Mouse (Mus musculus) forebrain, embryonic 15.5 days (tissue): ENCODE data around the gene Atf6b. TPM values are rescaled to one million over a fixed set of nuclear protein-coding genes. Genes with fewer than 3 reads are reported as not detected.

Experiments
- ATAC-seq: fragments of 200-750 bp; cut with Nextera tagmentation; replicated peaks from 2 replicates; pipeline ENCODE4 v1.8.0; 2017; ENCODE audit warnings: mild to moderate bottlenecking, moderate TSS enrichment, moderate library complexity
- H3K27ac ChIP-seq: fragments of 300-500 bp; sonication (generic); replicated peaks from 2 replicates; pipeline ENCODE4 v1.5.1; 2015; ENCODE audit warnings: mild to moderate bottlenecking, inconsistent platforms
- H3K27me3 ChIP-seq: fragments of 300-500 bp; sonication (generic); 2 replicates; pipeline ENCODE4 v1.6.1; 2015; ENCODE audit warnings: inconsistent platforms
- H3K36me3 ChIP-seq: fragments of 300-500 bp; sonication (generic); 2 replicates; pipeline ENCODE4 v1.6.1; 2015; ENCODE audit warnings: mild to moderate bottlenecking, inconsistent platforms
- H3K4me1 ChIP-seq: fragments of 300-500 bp; sonication (generic); 2 replicates; pipeline ENCODE4 v1.6.1; 2015; ENCODE audit warnings: inconsistent platforms
- H3K4me2 ChIP-seq: fragments of 300-500 bp; sonication (generic); replicated peaks from 2 replicates; pipeline ENCODE4 v1.6.1; 2015; ENCODE audit warnings: mild to moderate bottlenecking, inconsistent platforms
- H3K4me3 ChIP-seq: fragments of 300-500 bp; sonication (generic); 2 replicates; pipeline ENCODE4 v1.5.1; 2015; ENCODE audit warnings: mild to moderate bottlenecking, inconsistent platforms
- H3K9ac ChIP-seq: fragments of 300-500 bp; sonication (generic); replicated peaks from 2 replicates; pipeline ENCODE4 v1.6.1; 2015; ENCODE audit warnings: mild to moderate bottlenecking, inconsistent platforms
- H3K9me3 ChIP-seq: fragments of 300-500 bp; sonication (generic); 2 replicates; pipeline ENCODE4 v1.6.1; 2016; ENCODE audit warnings: inconsistent platforms
- WGBS: fragments of 180-500 bp; shearing (Covaris S2); methylation state at CpG from one replicate; pipeline ENCODE4 v1.1.7; 2015; ENCODE audit warnings: mixed read lengths; 5-methylcytosine and 5-hydroxymethylcytosine counted together
- polyA plus RNA-seq: library from polyadenylated mRNA; unstranded; fragments of >200 nt; fragmentation: Nextera tagmentation; extraction: Ambion mirVana; gene quantifications from 2 replicates; pipeline ENCODE4 v1.2.1, GENCODE M21; 2015

Atf6b gene
- polyA plus RNA-seq, 1 experiment from 2014 or later, result 112 TPM

DNA sequence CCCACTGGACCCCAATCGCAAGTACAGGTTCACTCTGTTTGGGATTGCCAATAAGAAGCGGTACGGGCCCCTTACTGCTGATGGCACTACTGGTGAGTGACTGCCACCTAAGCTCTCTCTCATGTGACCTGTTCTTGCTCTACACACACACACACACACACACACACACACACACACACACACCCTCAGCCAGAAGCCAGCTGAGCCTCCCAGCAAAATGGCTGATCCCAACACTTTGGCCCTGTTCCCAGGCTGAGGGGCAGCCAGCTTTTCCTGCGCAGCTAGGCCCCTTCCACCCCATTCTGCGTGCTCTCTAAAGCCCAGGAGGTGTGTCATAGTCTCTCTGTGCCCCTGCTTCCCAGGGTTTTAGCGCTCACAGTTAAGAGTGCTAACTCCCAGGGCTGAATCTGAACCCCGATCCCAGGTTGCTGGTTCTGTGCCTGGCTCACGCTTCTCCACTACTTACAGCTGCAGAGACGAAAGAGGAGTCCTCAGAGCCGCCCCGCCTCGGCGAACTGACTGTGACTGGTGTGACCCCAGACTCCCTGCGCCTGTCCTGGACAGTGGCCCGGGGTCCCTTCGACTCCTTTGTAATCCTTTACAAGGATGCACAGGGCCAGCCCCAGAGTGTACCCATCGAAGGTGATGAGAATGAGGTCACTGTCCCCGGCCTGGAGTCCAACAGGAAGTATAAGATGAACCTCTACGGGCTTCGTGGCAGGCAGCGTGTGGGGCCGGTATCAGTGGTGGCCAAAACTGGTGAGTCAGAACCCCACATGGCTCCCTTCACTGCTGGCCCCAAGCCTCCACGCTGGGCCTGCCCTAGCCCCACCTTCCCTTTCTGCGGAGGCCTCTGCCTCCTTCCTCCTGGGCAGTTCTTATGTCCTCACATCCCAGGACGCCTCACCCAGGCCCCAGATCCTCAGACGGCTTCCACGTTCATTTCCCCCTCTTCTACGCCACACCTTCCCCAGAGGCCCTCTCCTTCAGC is 38.5 kb downstream of the Atf6b start:
- H3K36me3 ChIP-seq, result no peaks in the 10 kb centered on the region
- no peak overlapping the region for H3K4me2 ChIP-seq
- H3K4me3 ChIP-seq, result no peak overlapping the region
- 0 out of 2 replicates have a peak, but pooled peaks have one; percentile 32 for ATAC-seq
- no peak overlapping the region for H3K9ac ChIP-seq
- no peaks in the 10 kb centered on the region for H3K9me3 ChIP-seq
- H3K27me3 ChIP-seq, result no peaks in the 10 kb centered on the region
- no peak overlapping the region for H3K27ac ChIP-seq
- H3K4me1 ChIP-seq, result peaks cover 8% of the 10 kb centered on the region; the same call in 1 of the 2 replicates
- WGBS, result 82% methylated on average over 28 of the region's 28 CpGs

DNA sequence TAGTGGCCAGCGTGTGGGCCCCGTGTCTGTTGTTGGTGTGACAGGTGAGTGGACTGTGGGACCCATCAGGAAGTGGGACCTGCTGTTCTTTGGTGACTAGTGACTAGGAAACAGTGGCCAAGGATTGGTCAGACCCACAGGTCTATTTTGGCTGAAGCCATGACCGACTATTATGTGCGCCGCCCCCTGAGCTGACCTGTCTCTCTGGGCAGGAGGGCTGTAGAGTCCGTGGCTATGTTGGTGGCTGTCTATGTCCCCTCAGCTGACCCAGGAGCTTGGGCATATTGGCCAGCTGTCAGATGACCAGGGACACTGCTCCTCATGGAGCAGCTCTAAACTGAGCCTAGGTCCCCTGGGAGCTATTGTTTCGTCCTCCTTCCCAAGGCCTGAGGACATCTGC is 41.9 kb downstream of the Atf6b start:
- Histone ChIP-seq H3K9ac (no peak overlapping the region), H3K4me3 (no peak overlapping the region), H3K4me2 (no peak overlapping the region), H3K4me1 (peaks cover 8% of the 10 kb centered on the region; the same call in 1 of the 2 replicates), H3K27me3 (no peaks in the 10 kb centered on the region), H3K36me3 (no peaks in the 10 kb centered on the region), H3K9me3 (no peaks in the 10 kb centered on the region), H3K27ac (no peak overlapping the region)
- ATAC-seq, result no peak
- 94% methylated on average over 7 of the region's 7 CpGs for WGBS

- WGBS, result 79% methylated on average over 4 of the region's 4 CpGs
- ATAC-seq, result no peak
- H3K4me2 ChIP-seq, result no peak overlapping the region
Measured at GRCm38 (mm10) chr17:34690458-34690857, 43.5 kb downstream of the Atf6b start.

DNA sequence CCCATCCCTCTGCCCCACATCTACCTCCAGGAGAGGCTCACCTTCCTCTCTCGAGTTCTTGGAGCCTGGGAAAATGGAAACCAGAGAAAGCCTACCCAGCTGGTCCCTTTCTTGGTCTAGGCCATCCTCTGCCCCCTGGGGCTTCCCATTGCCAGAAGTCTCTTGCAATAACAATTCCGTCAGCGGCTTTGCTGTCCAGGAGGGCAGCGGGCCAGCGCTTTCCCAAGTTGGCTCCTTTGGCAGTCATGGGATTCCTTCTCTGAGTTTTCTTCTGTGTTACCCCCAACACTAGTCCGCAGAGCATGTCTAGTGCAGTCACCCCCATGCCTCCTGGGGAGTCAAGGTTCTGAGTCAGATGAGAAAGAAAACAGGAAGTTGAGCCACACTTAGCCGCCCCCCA is 46.0 kb downstream of the Atf6b start:
- no peaks in the 10 kb centered on the region for H3K9me3 ChIP-seq
- H3K36me3 ChIP-seq, result no peaks in the 10 kb centered on the region
- H3K27me3 ChIP-seq, result no peaks in the 10 kb centered on the region
- no peak for ATAC-seq
- 64% methylated on average over 7 of the region's 7 CpGs for WGBS
- H3K9ac ChIP-seq, result no peak overlapping the region
- no peaks in the 10 kb centered on the region for H3K4me1 ChIP-seq
- no peak overlapping the region for H3K27ac ChIP-seq
- H3K4me3 ChIP-seq, result no peak overlapping the region
- no peak overlapping the region for H3K4me2 ChIP-seq

More at GRCm38 (mm10) chr17:34690458-34690857, 43.5 kb downstream of the Atf6b start:
- Histone ChIP-seq H3K4me1 (no peaks in the 10 kb centered on the region), H3K9me3 (no peaks in the 10 kb centered on the region), H3K27ac (no peak overlapping the region), H3K4me3 (no peak overlapping the region), H3K9ac (no peak overlapping the region), H3K36me3 (no peaks in the 10 kb centered on the region), H3K27me3 (no peaks in the 10 kb centered on the region)

- 37% methylated on average over 14 of the region's 14 CpGs for WGBS
- H3K9ac ChIP-seq, result no peak overlapping the region
- H3K27ac ChIP-seq, result peak overlapping the region; percentile 93
- H3K27me3 ChIP-seq, result no peaks in the 10 kb centered on the region
- ATAC-seq, result peak; percentile 78
- no peak overlapping the region for H3K4me2 ChIP-seq
- H3K9me3 ChIP-seq, result no peaks in the 10 kb centered on the region
- H3K4me1 ChIP-seq, result peaks cover 19% of the 10 kb centered on the region
- no peaks in the 10 kb centered on the region for H3K36me3 ChIP-seq
- H3K4me3 ChIP-seq, result no peak overlapping the region
Measured at GRCm38 (mm10) chr17:34699575-34700408, 52.8 kb downstream of the Atf6b start.

- Histone ChIP-seq H3K4me1 (peaks cover 19% of the 10 kb centered on the region), H3K4me2 (no peak overlapping the region), H3K27me3 (no peaks in the 10 kb centered on the region), H3K27ac (peak overlapping the region; percentile 93), H3K9ac (no peak overlapping the region), H3K4me3 (no peak overlapping the region), H3K36me3 (no peaks in the 10 kb centered on the region), H3K9me3 (no peaks in the 10 kb centered on the region)
- 63% methylated on average over 2 of the region's 2 CpGs for WGBS
- no peak for ATAC-seq
Measured at GRCm38 (mm10) chr17:34700671-34701071, 53.7 kb downstream of the Atf6b start.

Other genes with a start within 250 kb of the Atf6b start
- gene BC051142, start 248.3 kb upstream of the Atf6b start, polyA plus RNA-seq, result 1.5 and 3.3 TPM in 2 replicates
- gene Btnl4, start 169.8 kb upstream of the Atf6b start, polyA plus RNA-seq, result not detected in 2 replicates
- not detected in 2 replicates for gene Btnl6, start 129.8 kb upstream of the Atf6b start, polyA plus RNA-seq
- 5.8 and 6.1 TPM in 2 replicates for gene Notch4, start 82.9 kb upstream of the Atf6b start, polyA plus RNA-seq
- 2.7 and 3.2 TPM in 2 replicates for gene Gpsm3, start 57.3 kb upstream of the Atf6b start, polyA plus RNA-seq
- gene Pbx2, start 55.9 kb upstream of the Atf6b start, polyA plus RNA-seq, result 6.8 and 7.5 TPM in 2 replicates
- gene Ager, start 49.3 kb upstream of the Atf6b start, polyA plus RNA-seq, result 1.8 TPM in 2 replicates
- gene Rnf5, start 43.5 kb upstream of the Atf6b start, polyA plus RNA-seq, result 313 and 321 TPM in 2 replicates
- 89.2 and 91.1 TPM in 2 replicates for gene Agpat1, start 42.9 kb upstream of the Atf6b start, polyA plus RNA-seq
- gene Egfl8, start 31.2 kb upstream of the Atf6b start, polyA plus RNA-seq, result 6.1 and 7.4 TPM in 2 replicates
- 17.2 and 18.2 TPM in 2 replicates for gene Ppt2, start 18.6 kb upstream of the Atf6b start, polyA plus RNA-seq
- gene Prrt1, start 17.6 kb upstream of the Atf6b start, polyA plus RNA-seq, result 6.8 and 7.4 TPM in 2 replicates
- gene Fkbpl, start 2.4 kb upstream of the Atf6b start, polyA plus RNA-seq, result 15.3 and 15.8 TPM in 2 replicates
- gene Tnxb, start 23.4 kb downstream of the Atf6b start, polyA plus RNA-seq, result 0.05 and 0.06 TPM in 2 replicates
- gene C4b, start 96.7 kb downstream of the Atf6b start, polyA plus RNA-seq, result 0.04 TPM in 1 of 2 replicates, not detected in the other
- not detected in 2 replicates for gene Cyp21a1, start 157.4 kb downstream of the Atf6b start, polyA plus RNA-seq
- gene Stk19, start 189.8 kb downstream of the Atf6b start, polyA plus RNA-seq, result 39.8 and 43.0 TPM in 2 replicates
- gene Dxo, start 189.9 kb downstream of the Atf6b start, polyA plus RNA-seq, result 75.2 and 77.8 TPM in 2 replicates
- gene Skiv2l, start 203.1 kb downstream of the Atf6b start, polyA plus RNA-seq, result 59.6 and 59.7 TPM in 2 replicates
- gene Nelfe, start 203.2 kb downstream of the Atf6b start, polyA plus RNA-seq, result 94.9 and 97.1 TPM in 2 replicates
- gene Cfb, start 215.4 kb downstream of the Atf6b start, polyA plus RNA-seq, result 1.8 and 2.1 TPM in 2 replicates
- 9.5 and 9.9 TPM in 2 replicates for gene Zbtb12, start 232.3 kb downstream of the Atf6b start, polyA plus RNA-seq
- 0.17 TPM in 1 of 2 replicates, not detected in the other for gene Gm20547, start 234.9 kb downstream of the Atf6b start, polyA plus RNA-seq